8 mouse cellular contexts compared by ENCODE assay signal in the genomic region with DNA sequence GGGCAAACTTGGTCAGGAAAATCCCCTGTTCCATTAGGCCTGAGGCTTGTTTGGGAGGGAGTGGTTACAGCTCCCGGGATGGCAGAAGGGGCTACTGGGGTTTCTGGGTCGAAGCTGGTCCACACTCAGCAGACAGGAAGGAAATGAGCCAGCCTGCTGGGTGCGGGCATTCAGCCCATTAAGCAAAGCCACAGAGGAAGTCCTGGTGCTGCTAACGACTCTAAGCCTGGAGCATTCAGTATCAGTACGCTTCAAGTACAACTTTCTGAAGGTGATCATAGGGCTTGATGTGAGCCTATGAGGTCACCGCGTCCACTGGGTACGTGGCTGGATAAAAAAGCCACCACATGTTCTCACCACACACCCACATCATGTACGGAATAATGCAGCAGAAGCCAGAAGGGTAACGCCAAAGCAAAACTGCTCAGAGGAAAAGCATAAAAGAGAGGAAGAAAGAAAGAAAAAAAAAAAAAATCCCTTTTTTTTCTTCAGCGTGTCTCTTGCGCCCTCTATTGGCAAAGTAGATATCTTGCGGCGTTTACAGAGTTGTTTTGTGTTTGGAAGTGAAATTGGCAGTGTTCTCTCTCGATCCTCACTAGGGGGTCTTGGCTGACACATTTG.
DNase-seq lines count a peak whose midpoint lies in the region; ATAC-seq and TF ChIP-seq lines count a peak whose summit lies in the region.

No protein-coding gene starts in this region.

- H3K9ac ChIP-seq in lung, embryonic 14.5 days, result peak overlapping the region; percentile 20; the same call in 1 of the 2 replicates
- H3K9ac ChIP-seq in forebrain, postnatal 0 days, result 0 out of 2 replicates have a peak overlapping the region, but pooled peaks have one; percentile 32
- peak overlapping the region; percentile 9; the same call in 1 of the 2 replicates for H3K9ac ChIP-seq in limb, embryonic 13.5 days

- TF ChIP-seq POLR2A in lung, adult 2 months (IDR thresholded peaks at IDR 0.05; ENCODE audit: borderline replicate concordance, extremely low read depth, low read depth, low read length), result no peak

- H3K4me2 ChIP-seq in lung, embryonic 14.5 days, result peak overlapping the region; percentile 59
- H3K4me2 ChIP-seq in forebrain, postnatal 0 days (ENCODE audit: low read depth), result peak overlapping the region; percentile 31
- peak overlapping the region; percentile 59 for H3K4me2 ChIP-seq in limb, embryonic 13.5 days (replicated peaks)

- H3K9me3 ChIP-seq in lung, embryonic 14.5 days (ENCODE audit: low read depth, low read length), result no peaks in the 10 kb centered on the region
- H3K9me3 ChIP-seq in forebrain, postnatal 0 days (ENCODE audit: low read length), result no peaks in the 10 kb centered on the region
- H3K9me3 ChIP-seq in limb, embryonic 13.5 days, result no peaks in the 10 kb centered on the region

- H3K27ac ChIP-seq in lung, embryonic 14.5 days (ENCODE audit: low read depth), result peak overlapping the region; percentile 24; the same call in 1 of the 2 replicates
- H3K27ac ChIP-seq in forebrain, postnatal 0 days (ENCODE audit: low read depth, low read length), result peak overlapping the region; percentile 68
- H3K27ac ChIP-seq in limb, embryonic 13.5 days, result peak overlapping the region; percentile 56; the same call in 1 of the 2 replicates

- no peak overlapping the region for H3K4me3 ChIP-seq in lung, embryonic 14.5 days (ENCODE audit: low read depth, low read length)
- H3K4me3 ChIP-seq in lung, adult 2 months (replicated peaks; ENCODE audit: extremely low read depth, low read depth, low read length), result no peak overlapping the region
- 0 out of 2 replicates have a peak overlapping the region, but pooled peaks have one; percentile 6 for H3K4me3 ChIP-seq in forebrain, postnatal 0 days (ENCODE audit: low read depth, low read length)
- H3K4me3 ChIP-seq in limb, embryonic 13.5 days, result peak overlapping the region; percentile 34

- TF ChIP-seq CTCF in lung, embryonic 14.5 days (IDR thresholded peaks at IDR 0.05; ENCODE audit: low read depth), result peak; percentile 76
- TF ChIP-seq CTCF in lung, adult 2 months (IDR thresholded peaks at IDR 0.05; ENCODE audit: insufficient read depth, low read length), result no peak
- TF ChIP-seq CTCF in forebrain, postnatal 0 days (IDR thresholded peaks at IDR 0.05; ENCODE audit: low read depth), result peak; percentile 85

- peak; percentile 69 for ATAC-seq in lung, embryonic 14.5 days (ENCODE audit: insufficient read depth)
- ATAC-seq in forebrain, postnatal 0 days, result peak; percentile 85
- peak; percentile 74 for ATAC-seq in inflammation-experienced regulatory T-cells, adult 6 months
- ATAC-seq in limb, embryonic 13.5 days (ENCODE audit: low FRiP score, low read depth), result peak; percentile 79
- peak; percentile 56; the same call in 1 of the 2 replicates for ATAC-seq in monocyte, adult 5-6 weeks (replicated peaks; ENCODE audit: insufficient number of reproducible peaks, low FRiP score, low TSS enrichment, poor library complexity, severe bottlenecking)

- peak; percentile 88 for DNase-seq in lung, embryonic 14.5 days
- no peak for DNase-seq in lung, adult 2 months
- peak; percentile 4 for DNase-seq in cerebellum, adult 11-12 months
- peak; percentile 91 for DNase-seq in forebrain, postnatal 0 days
- DNase-seq in telencephalon, adult 2 months (ENCODE audit: low read depth, low spot score), result peak; percentile 71

- H3K36me3 ChIP-seq in lung, embryonic 14.5 days (ENCODE audit: insufficient read depth), result no peaks in the 10 kb centered on the region
- H3K36me3 ChIP-seq in forebrain, postnatal 0 days (ENCODE audit: insufficient read depth), result no peaks in the 10 kb centered on the region
- H3K36me3 ChIP-seq in limb, embryonic 13.5 days, result no peaks in the 10 kb centered on the region

- WGBS in lung, embryonic 14.5 days, result 17% methylated on average over 15 of the region's 15 CpGs
- WGBS in lung, adult 2 months, result 12% methylated on average over 15 of the region's 15 CpGs
- WGBS in forebrain, postnatal 0 days, result 18% methylated on average over 15 of the region's 15 CpGs
- WGBS in limb, embryonic 13.5 days, result 3% methylated on average over 15 of the region's 15 CpGs

- no peaks in the 10 kb centered on the region for H3K4me1 ChIP-seq in lung, embryonic 14.5 days (ENCODE audit: insufficient read depth)
- H3K4me1 ChIP-seq in lung, adult 2 months (ENCODE audit: control insufficient read depth, insufficient read depth, low read length), result no peaks in the 10 kb centered on the region
- no peaks in the 10 kb centered on the region for H3K4me1 ChIP-seq in forebrain, postnatal 0 days (ENCODE audit: insufficient read depth)
- peaks cover 8% of the 10 kb centered on the region; the same call in 1 of the 2 replicates for H3K4me1 ChIP-seq in limb, embryonic 13.5 days

- no peaks in the 10 kb centered on the region for H3K27me3 ChIP-seq in lung, embryonic 14.5 days (ENCODE audit: insufficient read depth, low read length)
- no peaks in the 10 kb centered on the region for H3K27me3 ChIP-seq in forebrain, postnatal 0 days (ENCODE audit: insufficient read depth, low read length)
- H3K27me3 ChIP-seq in limb, embryonic 13.5 days, result no peaks in the 10 kb centered on the region

Comparison
In these comparisons a context has a peak if more than half of its experiments do, and no peak if none do; other contexts are left out.
1. H3K4me3 ChIP-seq: peak in forebrain, postnatal 0 days (single experiment) and limb, embryonic 13.5 days (single experiment); none in lung, embryonic 14.5 days (single experiment) and lung, adult 2 months (single experiment).
2. Peak in every context shown above with its lines, with median percentiles within 50 percentile points of each other: ATAC-seq, H3K27ac ChIP-seq, H3K4me2 ChIP-seq and H3K9ac ChIP-seq.